Mouse (Mus musculus) T-helper 1 cell (primary cell): ENCODE measurements around the gene R3hdm1.

Source experiments
- in situ Hi-C: fragments of 300-600 bp; cut with MboI, MseI; formaldehyde crosslinking; loops from one replicate; pipeline ENCODE4 v1.15.1; 2025; ENCODE audit warnings: high pct_unique_total_duplicates

The R3hdm1 gene

DNA sequence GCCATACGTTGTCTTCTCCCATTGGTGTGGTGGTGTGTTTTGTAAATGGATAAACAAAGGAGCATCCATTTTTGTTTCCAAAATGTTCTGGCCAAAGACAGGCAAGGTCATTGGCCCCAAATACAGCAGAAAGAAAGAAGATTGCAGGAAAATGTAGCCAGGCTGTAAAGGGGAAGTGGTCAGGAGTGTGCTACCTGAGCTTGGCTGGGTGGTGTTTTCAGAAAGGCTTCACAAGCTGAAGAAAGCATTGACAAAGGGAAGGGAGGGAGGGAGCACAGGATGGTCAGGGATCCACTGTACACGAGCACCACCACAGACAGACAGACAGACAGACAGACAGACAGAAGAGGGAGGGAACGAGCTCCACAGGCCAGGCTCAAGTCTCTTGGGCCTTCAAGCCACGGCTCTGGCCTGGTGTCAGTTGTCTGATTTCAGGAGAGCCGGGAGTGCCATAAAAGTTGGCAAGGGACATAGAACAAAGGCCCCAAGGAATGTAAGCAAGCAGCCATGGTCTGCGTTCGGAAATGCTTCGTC lies 181.1 kb downstream of the R3hdm1 start:
- in situ Hi-C loops: loop anchor here (10.0 to 25.0 kb wide), 2 partner anchors 551 to 797 kb away; no protein-coding TSS in a partner anchor

GRCm38 (mm10) chr1:128285136-128285535 lies 182.0 kb downstream of the R3hdm1 start:
- in situ Hi-C loops: loop anchor here (10.0 to 25.0 kb wide), 2 partner anchors 550 to 798 kb away; no protein-coding TSS in a partner anchor
